Mouse (Mus musculus): ENCODE results near the gene Wnk2. TPM values are rescaled to one million over a fixed set of nuclear protein-coding genes. Genes with fewer than 3 reads are reported as not detected.

Gene Wnk2
- polyA plus RNA-seq, 1 experiment from 2014 or later: 12.0 TPM

GRCm38 (mm10) chr13:48992914-48993313, 154.9 kb downstream of the Wnk2 start:
- no peaks in the 10 kb centered on the region for H3K27me3 ChIP-seq
- no peak overlapping the region for H3K9ac ChIP-seq (replicated peaks)
- H3K9me3 ChIP-seq: no peaks in the 10 kb centered on the region
- H3K36me3 ChIP-seq: no peaks in the 10 kb centered on the region
- no peak overlapping the region for H3K27ac ChIP-seq (replicated peaks)
- H3K4me3 ChIP-seq: no peak overlapping the region
- no peak for ATAC-seq (ENCODE audit: low FRiP score, low read depth)
- no peak overlapping the region for H3K4me2 ChIP-seq (replicated peaks)
- peaks cover 11% of the 10 kb centered on the region for H3K4me1 ChIP-seq

GRCm38 (mm10) chr13:48990138-48990537, 157.7 kb downstream of the Wnk2 start:
- Histone ChIP-seq H3K4me1 (peaks cover 7% of the 10 kb centered on the region), H3K27me3 (no peaks in the 10 kb centered on the region), H3K36me3 (no peaks in the 10 kb centered on the region), H3K9ac (replicated peaks) (no peak overlapping the region), H3K4me3 (no peak overlapping the region), H3K27ac (replicated peaks) (no peak overlapping the region), H3K4me2 (replicated peaks) (no peak overlapping the region), H3K9me3 (no peaks in the 10 kb centered on the region)
- no peak for ATAC-seq (ENCODE audit: low FRiP score, low read depth)
- WGBS: 70% methylated on average over 2 of the region's 2 CpGs

Other genes starting within 250 kb of the Wnk2 start
- gene Fam120a, start 180.0 kb downstream of the Wnk2 start, polyA plus RNA-seq (2016; fragmentation: Nextera tagmentation; extraction: Ambion mirVana): 14.6 and 16.1 TPM in 2 replicates
- gene Ninj1, start 39.5 kb upstream of the Wnk2 start, polyA plus RNA-seq (2016; fragmentation: Nextera tagmentation; extraction: Ambion mirVana): 15.9 and 16.7 TPM in 2 replicates
- gene Card19, start 68.0 kb upstream of the Wnk2 start, polyA plus RNA-seq (2016; fragmentation: Nextera tagmentation; extraction: Ambion mirVana): 16.9 and 18.2 TPM in 2 replicates
- gene Susd3, start 100.7 kb upstream of the Wnk2 start, polyA plus RNA-seq (2016; fragmentation: Nextera tagmentation; extraction: Ambion mirVana): 0.70 and 0.86 TPM in 2 replicates
- 1.0 and 1.1 TPM in 2 replicates for gene Fgd3, start 172.3 kb upstream of the Wnk2 start, polyA plus RNA-seq (2016; fragmentation: Nextera tagmentation; extraction: Ambion mirVana)
- gene Bicd2, start 193.6 kb upstream of the Wnk2 start, polyA plus RNA-seq (2016; fragmentation: Nextera tagmentation; extraction: Ambion mirVana): 36.7 and 38.8 TPM in 2 replicates

All from midbrain, embryonic 12.5 days (tissue).